Mouse (Mus musculus) megakaryocyte-erythroid progenitor cell, adult 5 weeks (primary cell): ENCODE data around the gene Stat5a. TPM values are rescaled to one million over a fixed set of nuclear protein-coding genes. Genes with fewer than 3 reads are reported as not detected.

ENCODE experiments used
- polyA plus RNA-seq: library from polyadenylated mRNA; stranded (reverse); fragments of >175 nt; gene quantifications from 2 replicates; pipeline ENCODE4 v1.2.3, GENCODE M21; 2012

Gene Stat5a
- 36.0 and 46.8 TPM in 2 replicates for polyA plus RNA-seq

GRCm38 (mm10) chr11:100858935-100859578, at the start of gene Stat5a:
Gene Stat5a, plus strand, starts transcription at chr11:100859351.

GRCm38 (mm10) chr11:100850038-100850777, 8.9 kb upstream of the Stat5a start, which contains the start of gene Stat5b:
Gene Stat5b, minus strand, starts transcription at chr11:100850724.

Other genes with a start within 250 kb of the Stat5a start
- 42.8 and 43.0 TPM in 2 replicates for gene Nkiras2, start 240.1 kb upstream of the Stat5a start, polyA plus RNA-seq
- 111 and 131 TPM in 2 replicates for gene Dnajc7, start 239.2 kb upstream of the Stat5a start, polyA plus RNA-seq
- gene Zfp385c, start 166.9 kb upstream of the Stat5a start, polyA plus RNA-seq: 0.09 and 0.63 TPM in 2 replicates
- 23.4 and 27.6 TPM in 2 replicates for gene Dhx58, start 155.1 kb upstream of the Stat5a start, polyA plus RNA-seq
- 100 and 108 TPM in 2 replicates for gene Kat2a, start 146.9 kb upstream of the Stat5a start, polyA plus RNA-seq
- 0.49 and 0.84 TPM in 2 replicates for gene Hspb9, start 145.5 kb upstream of the Stat5a start, polyA plus RNA-seq
- 278 and 303 TPM in 2 replicates for gene Rab5c, start 121.1 kb upstream of the Stat5a start, polyA plus RNA-seq
- 0.32 and 0.34 TPM in 2 replicates for gene Kcnh4, start 99.4 kb upstream of the Stat5a start, polyA plus RNA-seq
- 0.17 TPM in 1 of 2 replicates, not detected in the other for gene Hcrt, start 96.4 kb upstream of the Stat5a start, polyA plus RNA-seq
- gene Ghdc, start 88.4 kb upstream of the Stat5a start, polyA plus RNA-seq: 5.0 and 5.4 TPM in 2 replicates
- 36.7 and 47.9 TPM in 2 replicates for gene Stat5b, start 8.6 kb upstream of the Stat5a start, polyA plus RNA-seq
- gene Stat3, start 80.2 kb downstream of the Stat5a start, polyA plus RNA-seq: 55.6 and 64.4 TPM in 2 replicates
- gene Cavin1, start 111.5 kb downstream of the Stat5a start, polyA plus RNA-seq: 11.1 and 19.8 TPM in 2 replicates
- 14.5 and 15.3 TPM in 2 replicates for gene Atp6v0a1, start 150.1 kb downstream of the Stat5a start, polyA plus RNA-seq
- gene Naglu, start 210.7 kb downstream of the Stat5a start, polyA plus RNA-seq: 10.9 and 18.8 TPM in 2 replicates
- 14.7 and 25.8 TPM in 2 replicates for gene Hsd17b1, start 219.1 kb downstream of the Stat5a start, polyA plus RNA-seq
- gene Coasy, start 223.2 kb downstream of the Stat5a start, polyA plus RNA-seq: 28.1 and 33.5 TPM in 2 replicates
- 25.5 and 26.1 TPM in 2 replicates for gene Mlx, start 227.9 kb downstream of the Stat5a start, polyA plus RNA-seq
- 31.9 and 37.0 TPM in 2 replicates for gene Psmc3ip, start 236.1 kb downstream of the Stat5a start, polyA plus RNA-seq